Mouse (Mus musculus) testis, adult 2 months (tissue): ENCODE measurements around the gene G430095P16Rik.

Experiments
- CTCF ChIP-seq: fragments of 200-500 bp; IDR thresholded peaks from 2 replicates; pipeline ENCODE4 v1.5.1; 2012; ENCODE audit warnings: low read depth, mild to moderate bottlenecking, inconsistent platforms, low read length, moderate library complexity; ENCODE audit not compliant: control insufficient read depth, insufficient read depth, insufficient replicate concordance
- POLR2A ChIP-seq: fragments of 200-500 bp; IDR thresholded peaks from 2 replicates; pipeline ENCODE4 v1.6.1; 2012; ENCODE audit warnings: low read depth, mild to moderate bottlenecking, inconsistent platforms, low read length, moderate library complexity; ENCODE audit not compliant: control insufficient read depth

DNA sequence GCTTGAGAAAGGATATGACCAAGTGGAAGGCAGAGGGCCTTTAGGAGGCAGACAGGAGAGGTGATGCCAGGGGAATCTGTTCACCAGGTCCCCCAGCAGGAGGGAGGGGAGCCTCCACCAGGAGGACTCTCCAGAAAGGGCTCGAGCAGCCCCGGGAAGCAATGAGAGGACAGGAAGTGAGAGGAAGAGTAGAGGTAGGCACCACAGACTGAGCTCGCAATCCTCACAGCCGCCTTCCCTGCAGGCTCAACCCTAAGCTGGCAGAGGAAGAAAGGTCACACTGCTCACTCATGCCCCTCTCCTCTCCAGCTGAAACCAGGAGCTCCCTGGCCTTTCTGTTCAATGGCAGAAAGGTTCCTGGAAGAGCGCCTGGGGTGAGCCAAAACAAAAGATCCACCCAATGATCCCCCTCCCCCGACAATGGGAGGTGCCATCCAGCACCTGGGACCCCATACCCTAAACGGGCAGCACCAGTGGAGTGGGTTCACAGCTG is 52.9 kb downstream of the G430095P16Rik start:
- TF ChIP-seq CTCF: no peak
- no peak for TF ChIP-seq POLR2A
